Mouse (Mus musculus): ENCODE results near the gene Fpr1.

GRCm38 (mm10) chr17:17840796-17841195 lies 42.9 kb downstream of the Fpr1 start:
- TF ChIP-seq CTCF (IDR thresholded peaks at IDR 0.05; ENCODE audit: low read depth, low read length): no peak
- TF ChIP-seq GATA1 (IDR thresholded peaks at IDR 0.05; ENCODE audit: borderline replicate concordance, low read length): no peak

Data from G1E (cell line).